Mouse (Mus musculus) 3134 (cell line): ENCODE data around the gene Rbbp7.

Experiments used
- DNase-seq: peaks from one replicate; pipeline ENCODE4 v3.0.0-alpha.2; 2011; ENCODE audit warnings: low spot score; ENCODE audit not compliant: insufficient read length; ENCODE audit errors: extremely low read depth

Rbbp7 gene

GRCm38 (mm10) chrX:162800371-162800770, 40.2 kb downstream of the Rbbp7 start:
- no peak for DNase-seq

- DNase-seq = peak; percentile 3
Observed at GRCm38 (mm10) chrX:162828016-162828415, 67.8 kb downstream of the Rbbp7 start.
